ENCODE assay signal across 9 mouse cellular contexts in the genomic region with DNA sequence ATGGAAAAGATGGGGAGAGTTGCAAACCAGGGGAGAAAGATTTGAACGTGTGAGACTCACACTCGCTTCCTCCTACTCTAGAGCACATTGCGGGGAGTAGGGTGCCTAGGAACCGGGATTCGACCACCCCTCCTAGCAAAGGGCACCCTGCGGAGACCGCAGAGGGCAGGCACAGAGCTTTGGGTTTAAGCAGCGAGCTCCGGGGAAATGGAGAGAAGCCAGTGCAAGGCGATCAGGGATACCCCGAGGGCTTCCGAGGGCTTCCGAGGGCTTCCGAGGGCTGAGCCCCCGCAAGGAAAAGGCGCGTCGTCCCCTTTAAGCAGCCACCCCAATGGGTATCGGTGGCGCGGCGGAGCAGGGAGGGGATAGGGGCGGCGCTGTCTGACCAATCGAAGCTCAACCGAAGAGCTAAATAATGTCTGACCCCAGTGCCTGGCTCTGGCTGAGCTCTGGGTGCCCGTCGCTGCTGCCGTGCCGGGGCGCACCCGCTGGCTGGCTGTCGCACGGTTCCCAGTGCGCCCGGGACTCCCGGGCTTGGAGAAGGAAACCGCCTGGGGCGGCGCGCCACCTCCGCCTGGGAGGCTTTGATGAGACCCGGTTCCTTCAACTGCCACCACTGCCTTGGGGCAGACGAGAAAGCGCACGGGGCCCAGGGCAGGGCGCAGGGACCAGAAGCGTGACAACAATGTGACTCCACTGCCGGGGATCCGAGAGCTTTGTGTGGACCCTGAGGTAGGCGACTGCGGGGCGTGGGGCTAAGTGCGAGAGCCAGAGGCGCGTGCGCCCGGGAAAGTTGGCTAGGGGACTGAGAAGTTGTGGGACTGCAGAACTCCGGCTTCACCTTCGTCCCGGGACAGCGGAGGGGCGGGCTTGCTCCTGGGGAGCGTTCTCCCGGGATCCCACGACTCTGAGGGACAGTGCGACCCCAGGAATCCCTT. TPM values are rescaled to one million over a fixed set of nuclear protein-coding genes. Genes with fewer than 3 reads are reported as not detected.
A peak's percentile ranks its signal among the peaks of the same experiment; 100 is the strongest.
DNase-seq lines count a peak whose midpoint lies in the region; ATAC-seq and TF ChIP-seq lines count a peak whose summit lies in the region.
"Had no signal": no experiment of that assay in that cellular context is flagged by ENCODE, and none has a peak within 500 bp of the region (broad histone marks: within the 10 kb centered on the region; RNA-seq: fewer than 3 reads in every experiment).

No protein-coding gene starts in this region.

- H3K27ac ChIP-seq in embryonic facial prominence, embryonic 14.5 days (replicated peaks; ENCODE audit: low read depth, low read length), result no peak overlapping the region
- peak overlapping the region; percentile 88 for H3K27ac ChIP-seq in layer of hippocampus, adult 2 months

- peaks cover 41% of the 10 kb centered on the region for H3K79me3 ChIP-seq in C2C12 (ENCODE audit: low read depth)

- no peaks in the 10 kb centered on the region for H3K36me3 ChIP-seq in C2C12 (ENCODE audit: control insufficient read depth, insufficient read depth)
- no peaks in the 10 kb centered on the region for H3K36me3 ChIP-seq in embryonic facial prominence, embryonic 14.5 days (ENCODE audit: control insufficient read depth, insufficient read depth, low read length)

- TF ChIP-seq CTCF in C2C12 (IDR thresholded peaks at IDR 0.05; ENCODE audit: control insufficient read depth, insufficient read depth, insufficient read length), result no peak
- TF ChIP-seq CTCF in layer of hippocampus, adult 2 months (conservative IDR thresholded peaks at IDR 0.05), result no peak

- peak overlapping the region; percentile 61 for H3K9ac ChIP-seq in embryonic facial prominence, embryonic 14.5 days (ENCODE audit: low read depth, low read length)

- intact Hi-C loops in heart, postnatal 14 days (cut with DNase I), result loop anchor here (2.0 to 10.0 kb wide), 4 partner anchors 191 to 1005 kb away; no protein-coding TSS in a partner anchor

- no peaks in the 10 kb centered on the region for H3K9me3 ChIP-seq in embryonic facial prominence, embryonic 14.5 days (ENCODE audit: control insufficient read depth, low read length)

- ATAC-seq in embryonic facial prominence, embryonic 14.5 days (ENCODE audit: low read depth), result peak; percentile 75
- no peak for ATAC-seq in activated CD4-positive, CD25-positive, alpha-beta regulatory T cell, adult 4 months

- H3K79me2 ChIP-seq in C2C12 (ENCODE audit: control insufficient read depth, insufficient read depth), result peaks cover 50% of the 10 kb centered on the region

- H3ac ChIP-seq in C2C12 (ENCODE audit: control insufficient read depth, insufficient read length, low read depth), result peak overlapping the region; percentile 81

- no peaks in the 10 kb centered on the region for H3K27me3 ChIP-seq in C2C12 (ENCODE audit: control insufficient read depth, insufficient read depth, insufficient read length)
- H3K27me3 ChIP-seq in embryonic facial prominence, embryonic 14.5 days (replicated peaks; ENCODE audit: control insufficient read depth, insufficient read depth, low read length), result peaks cover 3% of the 10 kb centered on the region; the same call in 1 of the 2 replicates

- peak overlapping the region; percentile 79 for H3K4me3 ChIP-seq in C2C12 (ENCODE audit: insufficient read depth, poor library complexity, severe bottlenecking)
- peak overlapping the region; percentile 61 for H3K4me3 ChIP-seq in embryonic facial prominence, embryonic 14.5 days (ENCODE audit: low read depth, low read length)
- peak overlapping the region; percentile 75 for H3K4me3 ChIP-seq in layer of hippocampus, adult 2 months

- H3K4me1 ChIP-seq in embryonic facial prominence, embryonic 14.5 days (ENCODE audit: control insufficient read depth, insufficient read depth, low read length), result no peaks in the 10 kb centered on the region

- peak overlapping the region; percentile 93 for H3K4me2 ChIP-seq in embryonic facial prominence, embryonic 14.5 days (ENCODE audit: low read depth, low read length)

- DNase-seq in adrenal gland, adult 2 months, result peak; percentile 58
- DNase-seq in embryonic facial prominence, embryonic 14.5 days (ENCODE audit: low spot score), result peak; percentile 78
- DNase-seq in heart, postnatal 14 days, result peak; percentile 45 to 46
- peak in 1 of 2 experiments; percentile 65 for DNase-seq in layer of hippocampus, adult 2 months (ENCODE audit: low spot score in 2 of 2)
- DNase-seq in lung, postnatal 10 days, result peak; percentile 58
- peak; percentile 41 for DNase-seq in right cerebral cortex, postnatal 4 days

- under 1% methylated on average over 52 of the region's 67 CpGs for WGBS in embryonic facial prominence, embryonic 14.5 days

TF ChIP-seq in C2C12, 6 proteins besides CTCF, POLR2A, EP300 and RAD21:
- TF ChIP-seq FOSL1 (IDR thresholded peaks at IDR 0.05; ENCODE audit: insufficient read depth, low read length, poor library complexity, severe bottlenecking) (no peak), USF1 (IDR thresholded peaks at IDR 0.05; ENCODE audit: low read depth) (no peak), CEBPB (IDR thresholded peaks at IDR 0.05; ENCODE audit: low read depth) (no peak), MYOD1 (IDR thresholded peaks at IDR 0.05; ENCODE audit: control insufficient read depth, insufficient read length, low read depth) (no peak), MAX (IDR thresholded peaks at IDR 0.05) (no peak), MYOG (IDR thresholded peaks at IDR 0.05; ENCODE audit: control insufficient read depth, extremely low read depth, insufficient read length) (no peak)

RNA-seq across cellular contexts. Expression of gene Bdnf, which starts 18.9 kb away (rescaled TPM):
- 4.5 TPM for polyA plus RNA-seq in C2C12 (2012; fragmentation: generic; extraction: Trizol)
- total RNA-seq in adrenal gland, adult 2 months (2021), result under 1 TPM in 1 of 2 experiments, not detected in 1; 0.14 TPM
- polyA plus RNA-seq in adrenal gland, adult 2 months (2012; rRNA removed), result 0.03 TPM in 1 of 2 replicates, not detected in the other
- polyA plus RNA-seq in embryonic facial prominence, embryonic 14.5 days (2014; fragmentation: Nextera tagmentation; extraction: Ambion mirVana), result 3.2 and 3.6 TPM in 2 replicates
- 1 to 10 TPM; 2.2 to 2.5 TPM for total RNA-seq in heart, postnatal 14 days (2021)
- 10 to 100 TPM; 29.6 to 31.2 TPM for total RNA-seq in layer of hippocampus, adult 2 months (2021)
- under 1 TPM in 1 of 2 experiments, not detected in 1; 0.12 TPM for polyA plus RNA-seq in activated CD4-positive, CD25-positive, alpha-beta regulatory T cell, adult 4 months (2017; shearing (Covaris generic))
- total RNA-seq: neutrophil, adult 5-6 weeks had no signal
